Mouse (Mus musculus): ENCODE data around the gene Myo1d. TPM values are rescaled to one million over a fixed set of nuclear protein-coding genes. Genes with fewer than 3 reads are reported as not detected.
A peak's percentile ranks its signal among the peaks of the same experiment; 100 is the strongest.

Gene Myo1d
- 2.5 and 2.7 TPM in 2 replicates for polyA plus RNA-seq (2016; fragmentation: Nextera tagmentation; extraction: Ambion mirVana)

DNA sequence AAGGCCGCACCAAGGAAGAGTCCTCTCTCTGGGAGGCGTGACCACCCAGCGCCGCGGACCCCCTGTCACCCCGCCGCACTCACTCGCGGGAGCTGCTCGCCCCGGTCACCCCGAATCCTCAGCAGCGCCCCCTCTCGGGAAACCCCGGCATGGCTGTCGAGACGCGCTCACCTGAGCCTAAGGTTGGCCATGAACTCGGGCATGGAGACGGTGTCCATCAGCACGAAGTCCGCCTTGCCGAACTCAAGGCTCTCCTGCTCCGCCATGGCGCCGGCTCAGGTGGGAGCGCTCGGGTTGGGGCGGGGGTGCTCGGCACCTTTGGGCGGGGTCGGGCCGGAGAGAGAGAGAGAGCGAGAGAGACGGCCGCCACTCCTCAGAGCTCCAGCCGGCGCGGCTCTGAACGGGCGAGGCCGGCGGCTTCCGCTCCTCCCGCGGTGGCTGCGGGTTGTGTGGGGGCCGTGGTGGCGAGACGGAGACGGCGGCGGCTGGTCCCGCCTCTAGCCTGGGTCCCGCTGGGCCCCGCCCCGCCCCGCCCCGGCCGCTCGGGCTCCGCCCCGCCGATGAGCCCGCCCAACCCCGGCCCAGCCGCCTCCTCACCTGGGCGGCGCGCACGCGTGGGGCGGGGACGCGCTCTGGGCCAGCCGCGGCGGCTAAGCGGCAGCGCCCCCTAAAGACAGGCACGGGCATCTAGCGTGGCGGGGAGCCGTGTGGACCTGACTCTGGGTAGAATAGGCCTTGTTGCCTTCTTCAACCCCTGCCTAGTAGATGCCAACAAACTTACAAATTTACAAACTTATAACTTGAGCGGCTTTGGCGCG is at the start of gene Myo1d:
TSS of gene Myo1d (minus strand) at position 499 of the 818 bp plus-strand sequence.
- H3K9ac ChIP-seq (replicated peaks) = peak within 1 kb of the TSS; percentile 66
- H3K4me2 ChIP-seq (replicated peaks) = peak within 1 kb of the TSS; percentile 87
- ATAC-seq (ENCODE audit: low FRiP score, low read depth) = peak; percentile 95
- H3K27me3 ChIP-seq = peaks cover 16% of the 10 kb centered on the region
- H3K4me1 ChIP-seq = peaks cover 4% of the 10 kb centered on the region; the same call in 1 of the 2 replicates
- H3K27ac ChIP-seq (replicated peaks) = no peak within 1 kb of the TSS
- peak within 1 kb of the TSS; percentile 71 for H3K4me3 ChIP-seq
- WGBS = under 1% methylated on average over 71 of the region's 87 CpGs
- H3K9me3 ChIP-seq = no peaks in the 10 kb centered on the region
- no peaks in the 10 kb centered on the region for H3K36me3 ChIP-seq

DNA sequence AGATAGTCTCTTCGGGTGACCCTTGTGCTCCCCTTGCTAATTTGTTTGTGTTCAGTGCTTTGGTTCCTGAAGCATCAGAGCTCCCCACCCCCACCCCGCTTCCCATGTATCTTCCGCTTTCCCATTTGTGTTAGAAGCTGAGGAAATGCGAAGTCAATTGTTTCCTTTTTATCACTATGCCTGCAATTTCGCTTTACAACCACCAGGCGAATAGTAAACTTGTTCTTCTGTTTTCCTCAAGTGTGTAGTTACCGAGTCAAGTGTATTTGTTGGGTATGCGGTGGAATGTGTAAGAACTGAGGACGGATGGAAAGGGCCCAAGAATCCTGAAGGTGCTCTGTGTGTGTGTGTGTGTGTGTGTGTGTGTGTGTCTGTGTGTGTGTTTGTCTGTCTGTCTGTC is 42.0 kb upstream of the Myo1d start:
- no peak overlapping the region for H3K4me2 ChIP-seq (replicated peaks)
- no peak for ATAC-seq (ENCODE audit: low FRiP score, low read depth)
- no peak overlapping the region for H3K27ac ChIP-seq (replicated peaks)
- no peaks in the 10 kb centered on the region for H3K27me3 ChIP-seq
- peaks cover 35% of the 10 kb centered on the region for H3K36me3 ChIP-seq
- no peak overlapping the region for H3K4me3 ChIP-seq
- H3K9me3 ChIP-seq = no peaks in the 10 kb centered on the region
- H3K9ac ChIP-seq (replicated peaks) = no peak overlapping the region
- H3K4me1 ChIP-seq = peaks cover 7% of the 10 kb centered on the region; the same call in 1 of the 2 replicates
- WGBS = 91% methylated on average over 9 of the region's 9 CpGs

DNA sequence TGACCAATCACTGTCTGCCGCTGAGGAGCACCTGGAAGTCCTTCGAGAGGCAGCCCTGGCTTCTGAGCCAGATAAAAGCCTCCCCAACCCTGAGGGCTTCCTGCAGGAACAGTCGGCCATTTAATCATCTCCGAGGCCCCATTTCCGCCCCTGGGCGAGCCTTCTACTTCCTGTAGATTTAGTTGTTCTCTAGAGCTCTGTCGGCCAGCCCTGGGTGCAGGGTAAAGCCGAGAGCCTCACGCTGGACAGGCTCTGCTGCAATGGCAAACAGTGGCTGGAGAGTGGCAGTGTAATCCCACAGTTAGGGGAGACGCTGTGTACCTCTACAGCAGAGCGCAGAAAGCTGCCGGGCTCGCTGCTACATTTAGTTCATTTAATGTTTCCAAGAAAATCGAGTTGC is 41.5 kb upstream of the Myo1d start:
- Histone ChIP-seq H3K27me3 (no peaks in the 10 kb centered on the region), H3K4me3 (no peak overlapping the region), H3K4me2 (replicated peaks) (no peak overlapping the region), H3K4me1 (peaks cover 7% of the 10 kb centered on the region; the same call in 1 of the 2 replicates), H3K9ac (replicated peaks) (no peak overlapping the region), H3K36me3 (peaks cover 35% of the 10 kb centered on the region), H3K27ac (replicated peaks) (0 out of 2 replicates have a peak overlapping the region, but pooled peaks have one; percentile 6), H3K9me3 (no peaks in the 10 kb centered on the region)
- WGBS = 53% methylated on average over 14 of the region's 14 CpGs
- ATAC-seq (ENCODE audit: low FRiP score, low read depth) = no peak

DNA sequence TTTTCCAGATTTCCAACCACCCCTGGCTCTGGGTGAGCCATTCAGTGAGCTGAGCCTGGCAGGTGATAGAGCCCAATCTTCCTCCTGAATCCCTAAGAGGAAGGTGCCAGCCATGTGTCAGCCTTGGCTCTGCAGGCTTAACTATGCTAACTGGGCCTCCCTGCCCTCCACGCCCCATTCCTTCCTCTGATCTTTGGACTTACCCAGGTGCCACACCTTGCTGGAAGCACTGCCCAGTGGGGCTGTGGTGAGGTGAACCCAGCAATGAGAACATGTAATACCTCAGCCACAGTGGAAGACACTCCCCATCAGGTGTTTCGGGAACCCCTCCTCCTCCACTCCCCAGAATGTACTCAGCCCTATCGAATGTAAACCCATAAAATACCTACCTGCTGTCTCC is 40.3 kb upstream of the Myo1d start:
- 92% methylated on average over 3 of the region's 3 CpGs for WGBS
- H3K9me3 ChIP-seq = no peaks in the 10 kb centered on the region

DNA sequence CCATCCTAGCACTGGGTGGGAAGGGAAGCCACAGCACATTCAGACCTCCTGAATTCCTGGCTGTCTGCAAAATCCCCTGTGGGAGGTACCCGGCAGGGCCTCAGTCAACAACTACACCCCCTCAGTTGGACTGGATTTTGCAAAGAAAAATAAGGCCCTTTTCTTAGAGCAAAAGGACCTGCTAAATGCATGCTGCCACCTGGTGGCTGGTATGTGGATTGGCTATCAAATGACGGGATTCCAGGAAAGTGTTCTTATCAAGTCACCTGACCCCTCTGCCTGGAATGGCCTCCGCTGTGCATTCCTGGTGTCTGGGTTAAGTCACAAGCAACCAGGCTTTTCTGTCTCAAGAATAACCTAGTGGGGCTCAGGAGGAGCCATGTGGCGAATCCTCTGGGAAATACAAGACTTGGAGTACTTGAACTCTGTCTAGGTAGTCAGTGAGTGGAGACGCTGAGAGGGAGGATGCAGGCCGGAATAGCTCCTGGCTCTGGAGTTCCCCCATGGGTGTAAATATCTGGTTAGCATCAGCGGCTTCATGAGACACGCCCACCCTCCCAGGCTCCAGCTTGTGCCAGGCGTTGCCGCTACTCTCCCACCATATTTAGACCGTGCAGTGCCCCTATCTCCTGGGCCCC is 38.4 kb upstream of the Myo1d start:
- H3K36me3 ChIP-seq = peaks cover 56% of the 10 kb centered on the region
- H3K4me3 ChIP-seq = no peak overlapping the region
- no peak overlapping the region for H3K4me2 ChIP-seq (replicated peaks)
- no peak for ATAC-seq (ENCODE audit: low FRiP score, low read depth)
- H3K27ac ChIP-seq (replicated peaks) = no peak overlapping the region
- no peaks in the 10 kb centered on the region for H3K27me3 ChIP-seq
- 46% methylated on average over 11 of the region's 11 CpGs for WGBS
- H3K9me3 ChIP-seq = no peaks in the 10 kb centered on the region
- H3K9ac ChIP-seq (replicated peaks) = no peak overlapping the region
- H3K4me1 ChIP-seq = peaks cover 7% of the 10 kb centered on the region; the same call in 1 of the 2 replicates

More for the DNA sequence above, 40.3 kb upstream of the Myo1d start:
- Histone ChIP-seq H3K9ac (replicated peaks) (no peak overlapping the region), H3K36me3 (peaks cover 44% of the 10 kb centered on the region), H3K4me3 (no peak overlapping the region), H3K4me2 (replicated peaks) (no peak overlapping the region), H3K4me1 (peaks cover 7% of the 10 kb centered on the region; the same call in 1 of the 2 replicates), H3K27me3 (no peaks in the 10 kb centered on the region), H3K27ac (replicated peaks) (no peak overlapping the region)
- ATAC-seq (ENCODE audit: low FRiP score, low read depth) = no peak

DNA sequence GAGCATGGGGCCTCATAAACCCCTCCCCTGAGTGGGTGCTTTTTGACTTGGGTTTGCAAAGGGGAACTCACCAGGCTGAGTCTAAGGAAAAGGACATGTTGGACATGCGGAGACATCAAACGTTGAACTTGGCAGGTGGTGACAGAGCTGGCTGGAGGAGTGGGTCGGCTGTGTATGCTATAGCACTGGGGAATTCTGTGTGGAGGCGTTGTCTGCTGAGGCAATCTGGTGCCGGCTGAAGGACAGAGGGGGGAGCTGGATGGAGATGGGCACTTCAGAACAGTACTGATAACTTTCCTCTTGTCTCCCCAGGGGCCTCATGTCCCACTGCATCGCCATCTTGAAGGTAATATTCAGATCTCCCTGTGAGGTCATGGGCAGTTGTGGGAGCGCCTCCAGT is 35.5 kb upstream of the Myo1d start:
- ATAC-seq (ENCODE audit: low FRiP score, low read depth) = no peak
- H3K27me3 ChIP-seq = no peaks in the 10 kb centered on the region
- H3K4me2 ChIP-seq (replicated peaks) = no peak overlapping the region
- no peak overlapping the region for H3K4me3 ChIP-seq
- no peaks in the 10 kb centered on the region for H3K9me3 ChIP-seq
- H3K36me3 ChIP-seq = peaks cover 55% of the 10 kb centered on the region
- H3K4me1 ChIP-seq = peaks cover 19% of the 10 kb centered on the region
- 91% methylated on average over 7 of the region's 7 CpGs for WGBS
- no peak overlapping the region for H3K9ac ChIP-seq (replicated peaks)
- H3K27ac ChIP-seq (replicated peaks) = no peak overlapping the region

DNA sequence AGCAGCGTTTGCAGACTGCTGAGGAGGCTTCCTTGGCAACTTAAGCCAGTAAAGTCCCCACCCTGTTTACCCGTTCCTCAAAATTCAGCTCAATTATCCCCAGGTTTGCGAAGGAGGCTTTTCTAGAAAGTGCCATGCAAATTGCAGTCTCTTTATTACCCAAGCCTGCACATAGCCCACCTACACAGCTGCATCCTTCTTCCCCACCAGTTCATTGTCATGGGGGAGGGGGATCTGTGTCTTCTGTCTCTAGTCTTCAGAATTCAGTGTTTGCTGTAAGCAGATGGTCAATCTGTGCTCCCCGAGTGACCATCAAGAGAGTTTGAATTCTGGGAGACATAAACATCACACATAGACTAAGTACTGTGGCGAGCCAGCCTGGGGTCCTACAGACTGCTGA is 31.3 kb upstream of the Myo1d start:
- peaks cover 19% of the 10 kb centered on the region for H3K4me1 ChIP-seq
- H3K9ac ChIP-seq (replicated peaks) = peak overlapping the region; percentile 85
- H3K27ac ChIP-seq (replicated peaks) = no peak overlapping the region
- H3K36me3 ChIP-seq = peaks cover 37% of the 10 kb centered on the region
- WGBS = 24% methylated on average over 5 of the region's 5 CpGs
- no peak for ATAC-seq (ENCODE audit: low FRiP score, low read depth)
- peak overlapping the region; percentile 90 for H3K4me2 ChIP-seq (replicated peaks)
- H3K4me3 ChIP-seq = peak overlapping the region; percentile 62
- H3K9me3 ChIP-seq = no peaks in the 10 kb centered on the region
- peaks cover 12% of the 10 kb centered on the region; the same call in 1 of the 2 replicates for H3K27me3 ChIP-seq

DNA sequence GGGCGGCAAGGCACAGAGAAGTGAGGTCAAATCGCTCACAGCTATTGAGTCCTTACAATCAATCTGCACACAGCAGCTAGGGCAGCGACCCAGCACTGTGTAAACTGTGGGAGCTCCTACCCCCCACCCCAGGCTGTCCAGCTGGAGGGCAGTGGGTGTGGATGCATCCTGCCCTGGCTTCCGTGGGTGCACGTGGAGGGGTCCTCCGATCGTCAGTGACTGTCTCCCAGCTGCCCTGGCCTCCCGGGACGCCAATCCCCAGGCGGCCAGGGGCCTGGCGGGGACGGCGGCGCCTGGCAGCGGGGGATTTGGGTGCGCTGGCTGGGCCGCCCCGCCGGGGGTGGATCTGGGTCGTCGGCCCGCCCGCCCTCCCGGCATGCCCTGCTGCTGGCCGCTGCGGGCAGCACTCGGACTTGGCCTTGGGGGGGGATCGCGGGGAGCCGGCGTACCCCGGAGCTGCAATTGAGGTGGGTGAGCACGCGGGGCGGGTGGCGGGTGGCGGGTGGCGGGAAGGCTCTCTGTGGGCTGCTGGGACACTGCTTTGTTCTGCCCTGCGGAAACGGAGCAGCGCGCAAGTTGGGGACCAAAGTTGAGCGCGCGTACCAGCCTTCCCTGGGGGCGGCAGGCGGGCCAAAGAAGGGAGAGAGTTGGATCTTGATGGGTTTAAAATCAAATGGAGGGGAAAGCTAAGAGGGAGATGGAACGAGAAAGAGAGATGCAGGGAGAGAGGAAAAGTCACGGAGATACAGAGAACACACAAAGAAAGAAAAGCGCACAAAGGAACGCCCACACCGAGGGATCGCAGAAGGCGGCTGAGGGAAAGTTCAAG is 30.4 kb upstream of the Myo1d start, which contains the start of gene Tmem98:
TSS of gene Tmem98 (plus strand) at position 183 of the 829 bp plus-strand sequence.
- peaks cover 29% of the 10 kb centered on the region for H3K36me3 ChIP-seq
- H3K4me1 ChIP-seq = peaks cover 19% of the 10 kb centered on the region
- H3K27ac ChIP-seq (replicated peaks) = peak within 1 kb of the TSS; percentile 78
- H3K27me3 ChIP-seq = peaks cover 12% of the 10 kb centered on the region; the same call in 1 of the 2 replicates
- peak within 1 kb of the TSS; percentile 62 for H3K4me3 ChIP-seq
- WGBS = under 1% methylated on average over 50 of the region's 54 CpGs
- ATAC-seq (ENCODE audit: low FRiP score, low read depth) = peak; percentile 83
- H3K9ac ChIP-seq (replicated peaks) = peak within 1 kb of the TSS; percentile 85
- peak within 1 kb of the TSS; percentile 90 for H3K4me2 ChIP-seq (replicated peaks)
- H3K9me3 ChIP-seq = no peaks in the 10 kb centered on the region

DNA sequence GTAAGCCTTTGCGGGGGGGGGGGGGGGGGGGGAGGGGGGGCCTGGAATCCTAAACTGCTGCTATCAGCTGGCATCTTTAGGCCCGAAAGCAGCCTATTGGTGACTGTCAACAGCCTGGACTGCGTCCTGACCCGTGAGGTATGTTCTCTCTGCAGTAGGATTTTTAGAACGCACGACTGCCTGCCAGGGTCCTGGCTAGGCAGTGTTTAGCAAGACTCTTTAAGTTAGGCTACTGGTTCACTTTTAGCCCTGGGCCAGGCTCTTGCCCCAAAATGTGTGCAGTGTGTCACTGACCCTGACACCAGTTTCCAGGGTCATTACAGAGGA is 29.8 kb upstream of the Myo1d start:
- peaks cover 23% of the 10 kb centered on the region for H3K36me3 ChIP-seq
- no peak for ATAC-seq (ENCODE audit: low FRiP score, low read depth)
- H3K4me3 ChIP-seq = peak overlapping the region; percentile 62
- H3K9ac ChIP-seq (replicated peaks) = peak overlapping the region; percentile 85
- peaks cover 12% of the 10 kb centered on the region; the same call in 1 of the 2 replicates for H3K27me3 ChIP-seq
- peak overlapping the region; percentile 78 for H3K27ac ChIP-seq (replicated peaks)
- peak overlapping the region; percentile 90 for H3K4me2 ChIP-seq (replicated peaks)
- 42% methylated on average over 5 of the region's 6 CpGs for WGBS
- H3K9me3 ChIP-seq = no peaks in the 10 kb centered on the region
- peaks cover 19% of the 10 kb centered on the region for H3K4me1 ChIP-seq

DNA sequence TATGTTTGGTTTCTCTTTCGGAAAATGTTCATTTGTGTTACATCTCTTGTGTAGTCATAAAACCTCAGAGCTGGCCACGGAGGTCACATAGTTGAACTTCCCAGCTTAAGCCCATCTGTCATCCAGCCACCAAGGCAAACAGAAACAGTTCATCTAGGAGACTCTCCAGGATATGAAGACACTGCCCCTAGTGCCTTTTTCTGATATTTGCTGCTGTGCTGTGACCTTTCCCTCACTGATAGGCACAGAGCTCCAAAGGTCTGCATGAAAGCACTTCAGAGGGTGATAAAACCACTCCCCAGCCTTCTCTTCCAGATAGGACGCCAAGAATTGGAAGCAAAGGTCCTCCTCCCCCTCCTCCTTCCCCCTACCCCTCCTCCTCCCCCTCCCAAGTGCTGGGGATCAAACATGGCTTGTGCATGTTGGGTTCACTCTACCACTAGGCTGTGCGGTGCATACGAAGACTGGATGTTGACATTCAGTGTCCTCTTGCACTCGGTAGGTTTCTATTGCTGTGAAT is 28.8 kb upstream of the Myo1d start:
- Histone ChIP-seq H3K27me3 (peaks cover 12% of the 10 kb centered on the region; the same call in 1 of the 2 replicates), H3K4me1 (peaks cover 19% of the 10 kb centered on the region), H3K27ac (replicated peaks) (no peak overlapping the region), H3K9me3 (no peaks in the 10 kb centered on the region), H3K4me3 (no peak overlapping the region), H3K4me2 (replicated peaks) (no peak overlapping the region), H3K9ac (replicated peaks) (no peak overlapping the region), H3K36me3 (peaks cover 13% of the 10 kb centered on the region; the same call in 1 of the 2 replicates)
- WGBS = 72% methylated on average over 6 of the region's 6 CpGs
- ATAC-seq (ENCODE audit: low FRiP score, low read depth) = no peak

DNA sequence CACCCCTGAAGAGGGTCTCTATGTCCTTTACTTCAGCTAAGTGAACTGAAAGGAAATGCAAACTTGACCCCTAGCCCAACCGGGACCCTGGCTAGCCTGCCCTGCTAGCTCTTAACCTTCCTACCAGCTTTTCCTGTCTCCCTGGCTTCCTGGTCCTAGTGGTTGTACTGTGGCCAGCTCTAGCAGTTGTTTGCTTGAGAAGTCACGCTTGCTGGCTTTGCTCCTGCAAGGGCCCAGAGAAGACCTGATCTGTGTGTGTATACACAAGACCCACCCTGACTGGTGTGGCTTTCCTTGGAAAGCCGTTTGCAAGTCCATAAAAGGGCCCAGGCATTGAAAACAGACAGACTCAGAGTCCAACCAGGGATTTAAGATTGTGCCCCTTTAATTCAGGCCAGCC is 22.9 kb upstream of the Myo1d start:
- Histone ChIP-seq H3K9me3 (no peaks in the 10 kb centered on the region), H3K9ac (replicated peaks) (no peak overlapping the region), H3K4me3 (no peak overlapping the region), H3K36me3 (no peaks in the 10 kb centered on the region), H3K4me1 (no peaks in the 10 kb centered on the region), H3K27me3 (0 out of 2 replicates have a peak, but pooled peaks cover 6% of the 10 kb centered on the region), H3K27ac (replicated peaks) (no peak overlapping the region), H3K4me2 (replicated peaks) (no peak overlapping the region)
- 68% methylated on average over 3 of the region's 3 CpGs for WGBS
- ATAC-seq (ENCODE audit: low FRiP score, low read depth) = no peak
